Mouse (Mus musculus): Measurements from ENCODE around the gene Gng5. TPM values are rescaled to one million over a fixed set of nuclear protein-coding genes. Genes with fewer than 3 reads are reported as not detected.
A peak's percentile ranks its signal among the peaks of the same experiment; 100 is the strongest.

The Gng5 gene
- total and polyA plus RNA-seq, 2 experiments from 2014 or later, result 73.7 to 291 TPM

- no peak overlapping the region for H3K9ac ChIP-seq
- H3K4me1 ChIP-seq (ENCODE audit: insufficient read depth), result peaks cover 5% of the 10 kb centered on the region; the same call in 1 of the 2 replicates
- peaks cover 22% of the 10 kb centered on the region for H3K36me3 ChIP-seq (ENCODE audit: insufficient read depth)
- H3K27me3 ChIP-seq (ENCODE audit: insufficient read depth, low read length), result no peaks in the 10 kb centered on the region
- DNase-seq, result no peak
- peak overlapping the region; percentile 69; the same call in 1 of the 2 replicates for H3K4me2 ChIP-seq (ENCODE audit: low read depth)
- no peak overlapping the region for H3K27ac ChIP-seq (ENCODE audit: low read depth, low read length)
- TF ChIP-seq CTCF (IDR thresholded peaks at IDR 0.05; ENCODE audit: low read depth), result no peak
- no peak overlapping the region for H3K4me3 ChIP-seq (ENCODE audit: low read depth, low read length)
- no peaks in the 10 kb centered on the region for H3K9me3 ChIP-seq (ENCODE audit: low read length)
- WGBS, result 57% methylated on average over 5 of the region's 5 CpGs
- ATAC-seq, result no peak
Measured at GRCm38 (mm10) chr3:146501601-146502123, 2.1 kb downstream of the Gng5 start.

GRCm38 (mm10) chr3:146506711-146507110 lies 7.1 kb downstream of the Gng5 start:
- Histone ChIP-seq H3K4me3 (ENCODE audit: low read depth, low read length) (no peak overlapping the region), H3K27me3 (ENCODE audit: insufficient read depth, low read length) (no peaks in the 10 kb centered on the region), H3K9me3 (ENCODE audit: low read length) (no peaks in the 10 kb centered on the region), H3K36me3 (ENCODE audit: insufficient read depth) (peaks cover 61% of the 10 kb centered on the region), H3K4me1 (ENCODE audit: insufficient read depth) (no peaks in the 10 kb centered on the region), H3K4me2 (ENCODE audit: low read depth) (no peak overlapping the region), H3K27ac (ENCODE audit: low read depth, low read length) (no peak overlapping the region), H3K9ac (no peak overlapping the region)
- ATAC-seq, result no peak
- WGBS, result 93% methylated on average over 7 of the region's 7 CpGs
- no peak for TF ChIP-seq CTCF (IDR thresholded peaks at IDR 0.05; ENCODE audit: low read depth)
- DNase-seq, result no peak

GRCm38 (mm10) chr3:146520226-146520797 lies 20.7 kb downstream of the Gng5 start:
- 31% methylated on average over 5 of the region's 5 CpGs for WGBS
- ATAC-seq (no peak; the same call in 1 of the 2 replicates), DNase-seq (no peak)
- Histone ChIP-seq H3K9ac (peak overlapping the region; percentile 88), H3K36me3 (ENCODE audit: insufficient read depth) (peaks cover 17% of the 10 kb centered on the region), H3K4me2 (ENCODE audit: low read depth) (peak overlapping the region; percentile 76), H3K27ac (ENCODE audit: low read depth, low read length) (peak overlapping the region; percentile 98), H3K4me3 (ENCODE audit: low read depth, low read length) (peak overlapping the region; percentile 85), H3K4me1 (ENCODE audit: insufficient read depth) (no peaks in the 10 kb centered on the region), H3K9me3 (ENCODE audit: low read length) (no peaks in the 10 kb centered on the region), H3K27me3 (ENCODE audit: insufficient read depth, low read length) (no peaks in the 10 kb centered on the region)
- peak; percentile 39 for TF ChIP-seq CTCF (IDR thresholded peaks at IDR 0.05; ENCODE audit: low read depth)

GRCm38 (mm10) chr3:146520798-146521651 lies 21.4 kb downstream of the Gng5 start, which contains the start of gene Rpf1:
TSS of gene Rpf1 (minus strand) at chr3:146521429.
- Histone ChIP-seq H3K9me3 (ENCODE audit: low read length) (no peaks in the 10 kb centered on the region), H3K36me3 (ENCODE audit: insufficient read depth) (peaks cover 17% of the 10 kb centered on the region), H3K4me3 (ENCODE audit: low read depth, low read length) (peak within 1 kb of the TSS; percentile 85), H3K4me1 (ENCODE audit: insufficient read depth) (no peaks in the 10 kb centered on the region), H3K4me2 (ENCODE audit: low read depth) (peak within 1 kb of the TSS; percentile 76), H3K27ac (ENCODE audit: low read depth, low read length) (peak within 1 kb of the TSS; percentile 98), H3K27me3 (ENCODE audit: insufficient read depth, low read length) (no peaks in the 10 kb centered on the region), H3K9ac (peak within 1 kb of the TSS; percentile 88)
- peak; percentile 16; the same call in 1 of the 2 replicates for TF ChIP-seq CTCF (IDR thresholded peaks at IDR 0.05; ENCODE audit: low read depth)
- DNase-seq (peak; percentile 95), ATAC-seq (peak; percentile 96)
- WGBS, result under 1% methylated on average over 66 of the region's 82 CpGs

GRCm38 (mm10) chr3:146521652-146522020 lies 22.0 kb downstream of the Gng5 start:
- Histone ChIP-seq H3K4me3 (ENCODE audit: low read depth, low read length) (peak overlapping the region; percentile 85), H3K4me1 (ENCODE audit: insufficient read depth) (no peaks in the 10 kb centered on the region), H3K36me3 (ENCODE audit: insufficient read depth) (peaks cover 17% of the 10 kb centered on the region), H3K9ac (peak overlapping the region; percentile 88), H3K4me2 (ENCODE audit: low read depth) (peak overlapping the region; percentile 76), H3K27me3 (ENCODE audit: insufficient read depth, low read length) (no peaks in the 10 kb centered on the region), H3K27ac (ENCODE audit: low read depth, low read length) (peak overlapping the region; percentile 98), H3K9me3 (ENCODE audit: low read length) (no peaks in the 10 kb centered on the region)
- no peak for TF ChIP-seq CTCF (IDR thresholded peaks at IDR 0.05; ENCODE audit: low read depth)
- ATAC-seq, result no peak
- DNase-seq, result no peak
- 20% methylated on average over 8 of the region's 8 CpGs for whole genome bisulfite sequencing

GRCm38 (mm10) chr3:146528335-146528734 lies 28.7 kb downstream of the Gng5 start:
- H3K4me1 ChIP-seq (ENCODE audit: insufficient read depth), result no peaks in the 10 kb centered on the region
- H3K36me3 ChIP-seq (ENCODE audit: insufficient read depth), result no peaks in the 10 kb centered on the region
- 34% methylated on average over 2 of the region's 2 CpGs for WGBS
- H3K27ac ChIP-seq (ENCODE audit: low read depth, low read length), result no peak overlapping the region
- no peak overlapping the region for H3K9ac ChIP-seq
- no peak overlapping the region for H3K4me2 ChIP-seq (ENCODE audit: low read depth)
- ATAC-seq, result no peak
- no peaks in the 10 kb centered on the region for H3K27me3 ChIP-seq (ENCODE audit: insufficient read depth, low read length)
- H3K9me3 ChIP-seq (ENCODE audit: low read length), result no peaks in the 10 kb centered on the region
- no peak overlapping the region for H3K4me3 ChIP-seq (ENCODE audit: low read depth, low read length)
- no peak for TF ChIP-seq CTCF (IDR thresholded peaks at IDR 0.05; ENCODE audit: low read depth)
- no peak for DNase-seq

- no peak for DNase-seq
- no peaks in the 10 kb centered on the region for H3K4me1 ChIP-seq (ENCODE audit: insufficient read depth)
- no peak for ATAC-seq
- TF ChIP-seq CTCF (IDR thresholded peaks at IDR 0.05; ENCODE audit: low read depth), result no peak
- no peak overlapping the region for H3K4me2 ChIP-seq (ENCODE audit: low read depth)
- H3K27me3 ChIP-seq (ENCODE audit: insufficient read depth, low read length), result no peaks in the 10 kb centered on the region
- H3K9ac ChIP-seq, result no peak overlapping the region
- no peak overlapping the region for H3K27ac ChIP-seq (ENCODE audit: low read depth, low read length)
- 43% methylated on average over 6 of the region's 6 CpGs for WGBS
- H3K36me3 ChIP-seq (ENCODE audit: insufficient read depth), result no peaks in the 10 kb centered on the region
- no peaks in the 10 kb centered on the region for H3K9me3 ChIP-seq (ENCODE audit: low read length)
- H3K4me3 ChIP-seq (ENCODE audit: low read depth, low read length), result no peak overlapping the region
Measured at GRCm38 (mm10) chr3:146534986-146535385, 35.4 kb downstream of the Gng5 start.

All from forebrain, postnatal 0 days (tissue).